Comparison of ENCODE assay signal across 42 mouse cellular contexts in the genomic region with DNA sequence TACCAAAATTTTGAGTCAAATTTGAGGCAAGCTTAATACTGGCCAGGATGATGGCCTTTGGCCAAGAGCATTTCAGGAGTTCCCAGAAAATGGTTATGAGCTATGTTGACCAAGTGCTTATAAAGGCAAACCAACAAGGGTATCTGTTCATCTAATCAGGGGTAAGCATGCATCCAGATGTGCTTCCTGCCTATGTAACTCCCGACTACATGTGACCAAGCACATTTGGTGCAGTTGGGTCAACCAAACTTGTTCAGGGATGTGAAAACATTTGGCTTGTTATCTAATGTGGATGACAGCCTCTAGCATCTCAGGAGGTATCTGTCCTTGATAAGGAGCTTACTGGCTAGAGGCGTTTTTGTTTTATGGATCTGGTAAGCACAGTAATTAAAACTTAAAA. TPM values are rescaled to one million over a fixed set of nuclear protein-coding genes. Genes with fewer than 3 reads are reported as not detected.
DNase-seq lines count a peak whose midpoint lies in the region; ATAC-seq and TF ChIP-seq lines count a peak whose summit lies in the region.
"Had no signal": no experiment of that assay in that cellular context is flagged by ENCODE, and none has a peak within 500 bp of the region (broad histone marks: within the 10 kb centered on the region; RNA-seq: fewer than 3 reads in every experiment).

No protein-coding gene starts in this region.

- no peak for DNase-seq in G1E (ENCODE audit: low spot score)
- peak; percentile 23 for DNase-seq in c-Kit-positive CD71-positive TER-119-negative erythroid progenitor cells, embryonic 14.5 days (ENCODE audit: low read depth)
- DNase-seq in liver, embryonic 14.5 days (ENCODE audit: low read depth in 3 of 3, low spot score in 3 of 3) = peak in 2 of 3 experiments; percentile 10 to 31
- DNase-seq in thymus, postnatal 0 days (ENCODE audit: low spot score) = no peak
- no peak for DNase-seq in left cerebral cortex, postnatal 36 days (ENCODE audit: low spot score in 2 of 2)
- no peak for DNase-seq in frontal cortex, postnatal 25 days (ENCODE audit: low spot score in 2 of 2)
- DNase-seq: adrenal gland, postnatal 10 days; cerebellum, adult 2 months; cerebellum, postnatal 14 days; embryo, embryonic 11 days; heart, adult 2 months; heart, postnatal 4 days; kidney, adult 9 months; kidney, postnatal 10 days; layer of hippocampus, adult 9-11 months; lung, adult 2 months; lung, postnatal 10 days; right cerebral cortex, adult 18-20 months; right cerebral cortex, postnatal 4 days; thymus, adult 2 months; thymus, postnatal 4 days had no signal

- peaks cover 7% of the 10 kb centered on the region for H3K4me1 ChIP-seq in G1E (ENCODE audit: insufficient read depth, low read depth, low read length)
- H3K4me1 ChIP-seq in liver, embryonic 14.5 days (replicated peaks; ENCODE audit: control insufficient read depth in 2 of 2, insufficient read depth in 2 of 2, low read length in 1 of 2) = peaks cover 2 to 3% of the 10 kb centered on the region in 2 experiments; a peak in 3 of 4 replicates
- H3K4me1 ChIP-seq: embryonic facial prominence, embryonic 12.5 days; forebrain, embryonic 10.5 days; forebrain, embryonic 15.5 days; heart, embryonic 12.5 days; limb, embryonic 13.5 days; midbrain, embryonic 10.5 days; midbrain, embryonic 15.5 days had no signal

- H3K27ac ChIP-seq in liver, embryonic 14.5 days = no peak overlapping the region
- H3K27ac ChIP-seq: embryonic facial prominence, embryonic 12.5 days; forebrain, embryonic 10.5 days; forebrain, embryonic 15.5 days; heart, adult 2 months; hindbrain, embryonic 14.5 days; limb, embryonic 13.5 days; macrophage; midbrain, embryonic 10.5 days; midbrain, embryonic 15.5 days had no signal

- no peak overlapping the region for H3K4me3 ChIP-seq in G1E (ENCODE audit: low read depth, low read length)
- no peak overlapping the region for H3K4me3 ChIP-seq in liver, embryonic 14.5 days (ENCODE audit: insufficient read depth in 1 of 2, low read depth in 2 of 2, low read length in 2 of 2)
- H3K4me3 ChIP-seq: embryonic facial prominence, embryonic 12.5 days; forebrain, embryonic 10.5 days; forebrain, embryonic 15.5 days; heart, adult 2 months; heart, embryonic 12.5 days; limb, embryonic 13.5 days; midbrain, embryonic 10.5 days; midbrain, embryonic 15.5 days had no signal

- ATAC-seq in G1E (ENCODE audit: extremely low read depth, insufficient number of reproducible peaks, low FRiP score, poor library complexity, severe bottlenecking) = peak; percentile 96
- 0 out of 2 replicates have a peak, but pooled peaks have one; percentile 52 for ATAC-seq in liver, embryonic 14.5 days (ENCODE audit: insufficient read depth)
- ATAC-seq in megakaryocyte-erythroid progenitor cell, adult 5-6 weeks (replicated peaks; ENCODE audit: low FRiP score, low TSS enrichment, poor library complexity, severe bottlenecking) = peak; percentile 63
- ATAC-seq: forebrain, embryonic 15.5 days; intestine, postnatal 0 days; midbrain, embryonic 15.5 days; Patski had no signal

- H3K36me3 ChIP-seq in G1E (replicated peaks) = no peaks in the 10 kb centered on the region
- H3K36me3 ChIP-seq in liver, embryonic 14.5 days (replicated peaks; ENCODE audit: control insufficient read depth, insufficient read depth, low read depth) = no peaks in the 10 kb centered on the region
- H3K36me3 ChIP-seq: embryonic facial prominence, embryonic 12.5 days; forebrain, embryonic 10.5 days; forebrain, embryonic 15.5 days; heart, embryonic 12.5 days; limb, embryonic 13.5 days; midbrain, embryonic 10.5 days; midbrain, embryonic 15.5 days had no signal

- no peaks in the 10 kb centered on the region for H3K27me3 ChIP-seq in G1E (ENCODE audit: insufficient read depth, low read length)
- no peaks in the 10 kb centered on the region for H3K27me3 ChIP-seq in liver, embryonic 14.5 days (ENCODE audit: control insufficient read depth, insufficient read depth, low read length)
- H3K27me3 ChIP-seq: CH12.LX; embryonic facial prominence, embryonic 12.5 days; forebrain, embryonic 15.5 days; heart, embryonic 12.5 days; limb, embryonic 13.5 days; midbrain, embryonic 15.5 days had no signal

- intact Hi-C loops in left cerebral cortex, postnatal 36 days (cut with DNase I) = no loop called here

- H3K9ac ChIP-seq in liver, embryonic 14.5 days (replicated peaks) = no peak overlapping the region
- H3K9ac ChIP-seq: embryonic facial prominence, embryonic 12.5 days; forebrain, embryonic 15.5 days; heart, embryonic 12.5 days; hindbrain, embryonic 14.5 days; limb, embryonic 13.5 days; midbrain, embryonic 15.5 days had no signal

- no peak for TF ChIP-seq CTCF in G1E (IDR thresholded peaks at IDR 0.05; ENCODE audit: low read depth, low read length)
- TF ChIP-seq CTCF in liver, embryonic 14.5 days (IDR thresholded peaks at IDR 0.05; ENCODE audit: low read depth) = no peak

- no peaks in the 10 kb centered on the region for H3K9me3 ChIP-seq in G1E (replicated peaks)
- H3K9me3 ChIP-seq in liver, embryonic 14.5 days (ENCODE audit: control insufficient read depth, low read length) = no peaks in the 10 kb centered on the region
- H3K9me3 ChIP-seq: embryonic facial prominence, embryonic 12.5 days; forebrain, embryonic 10.5 days; forebrain, embryonic 15.5 days; heart, embryonic 12.5 days; limb, embryonic 13.5 days; midbrain, embryonic 10.5 days had no signal

- WGBS in liver, embryonic 14.5 days (ENCODE audit: insufficient replicate concordance) = 19% methylated on average over 2 of the region's 2 CpGs

- TF ChIP-seq EP300 in liver, embryonic 14.5 days (IDR thresholded peaks at IDR 0.05; ENCODE audit: low read depth) = peak; percentile 64

- H3K4me2 ChIP-seq in liver, embryonic 14.5 days (ENCODE audit: low read depth) = no peak overlapping the region
- H3K4me2 ChIP-seq: embryonic facial prominence, embryonic 12.5 days; forebrain, embryonic 15.5 days; heart, embryonic 12.5 days; hindbrain, embryonic 14.5 days; limb, embryonic 13.5 days; midbrain, embryonic 15.5 days had no signal

RNA-seq across cellular contexts. Expression of a gene that starts 12.8 kb away (rescaled TPM):
- 0.10 TPM in 1 of 2 replicates, not detected in the other for total RNA-seq in G1E (2014; fragmentation: Nextera tagmentation)
- 0.05 and 0.06 TPM in 2 replicates for total RNA-seq in G1E (2017)
- not detected in 2 replicates for polyA plus RNA-seq in G1E (2012)
- polyA plus RNA-seq in liver, embryonic 14.5 days (2012; rRNA removed) = 0.02 and 0.03 TPM in 2 replicates
- 0.03 TPM in 1 of 2 replicates, not detected in the other for polyA plus RNA-seq in liver, embryonic 14.5 days (2014; fragmentation: Nextera tagmentation; extraction: Ambion mirVana)
- not detected in 2 replicates for total RNA-seq in megakaryocyte-erythroid progenitor cell, adult 5-6 weeks (2014; fragmentation: Nextera tagmentation)
- not detected in 2 replicates for total RNA-seq in megakaryocyte-erythroid progenitor cell, adult 5-6 weeks (2017)
- polyA plus RNA-seq in thymus, postnatal 0 days (2015; fragmentation: Nextera tagmentation; extraction: Ambion mirVana) = 0.03 TPM in 1 of 2 replicates, not detected in the other
- total RNA-seq in left cerebral cortex, postnatal 36 days (2021) = under 1 TPM; 0.17 to 0.25 TPM
- total RNA-seq: adrenal gland, postnatal 10 days; CH12.LX; gastrocnemius, adult 8-10 months; gastrocnemius, postnatal 4 days; heart, adult 2 months; heart, postnatal 4 days; neutrophil, adult 5-6 weeks had no signal
- polyA plus RNA-seq: C2C12; cerebellum, adult 2 months; embryonic facial prominence, embryonic 12.5 days; forebrain, embryonic 10.5 days; forebrain, embryonic 15.5 days; heart, adult 2 months; heart, embryonic 12.5 days; heart, postnatal 0 days; hindbrain, embryonic 14.5 days; large intestine, adult 2 months; limb, embryonic 13.5 days; lung, adult 2 months; macrophage; midbrain, embryonic 10.5 days; neural tube, embryonic 11.5 days; Patski; spleen, adult 2 months; thymus, adult 2 months had no signal

Comparison
In these comparisons a context has a peak if more than half of its experiments do, and no peak if none do; other contexts are left out.
1. DNase-seq: peak in c-Kit-positive CD71-positive TER-119-negative erythroid progenitor cells, embryonic 14.5 days (single experiment) and liver, embryonic 14.5 days (2 of 3); none in G1E (single experiment), thymus, postnatal 0 days (single experiment), left cerebral cortex, postnatal 36 days (0 of 2) and frontal cortex, postnatal 25 days (0 of 2).
2. Peak in every context shown above with its lines, with median percentiles within 50 percentile points of each other: ATAC-seq.